Mouse (Mus musculus) lung, embryonic 15.5 days (tissue): Measurements from ENCODE around the gene Kif12. TPM values are rescaled to one million over a fixed set of nuclear protein-coding genes. Genes with fewer than 3 reads are reported as not detected.

Experiments
- ATAC-seq: fragments of 200-750 bp; cut with Nextera tagmentation; 2 replicates; pipeline ENCODE4 v1.8.0; 2017; ENCODE audit warnings: moderate number of reproducible peaks, borderline replicate concordance; ENCODE audit not compliant: low FRiP score, low TSS enrichment; ENCODE audit errors: extremely low read depth
- H3K27ac ChIP-seq: fragments of 300-500 bp; sonication (generic); 2 replicates; pipeline ENCODE4 v1.5.1; 2015; ENCODE audit warnings: moderate library complexity, mild to moderate bottlenecking, inconsistent platforms
- H3K27me3 ChIP-seq: fragments of 300-500 bp; sonication (generic); 2 replicates; pipeline ENCODE4 v1.6.1; 2015; ENCODE audit warnings: inconsistent platforms
- H3K36me3 ChIP-seq: fragments of 300-500 bp; sonication (generic); 2 replicates; pipeline ENCODE4 v1.6.1; 2015; ENCODE audit warnings: inconsistent platforms
- H3K4me1 ChIP-seq: fragments of 300-500 bp; sonication (generic); 2 replicates; pipeline ENCODE4 v1.6.1; 2015; ENCODE audit warnings: inconsistent platforms
- H3K4me2 ChIP-seq: fragments of 300-500 bp; sonication (generic); 2 replicates; pipeline ENCODE4 v1.6.1; 2015; ENCODE audit warnings: inconsistent platforms, mild to moderate bottlenecking, moderate library complexity
- H3K4me3 ChIP-seq: fragments of 300-500 bp; sonication (generic); 2 replicates; pipeline ENCODE4 v1.5.1; 2015; ENCODE audit warnings: mild to moderate bottlenecking, inconsistent platforms
- H3K9ac ChIP-seq: fragments of 300-500 bp; sonication (generic); 2 replicates; pipeline ENCODE4 v1.6.1; 2015; ENCODE audit warnings: inconsistent platforms
- H3K9me3 ChIP-seq: fragments of 300-500 bp; sonication (generic); 2 replicates; pipeline ENCODE4 v1.6.1; 2016; ENCODE audit warnings: inconsistent platforms
- WGBS: fragments of 180-500 bp; shearing (Covaris S2); methylation state at CpG from one replicate; pipeline ENCODE4 v1.1.7; 2015; 5-methylcytosine and 5-hydroxymethylcytosine counted together
- polyA plus RNA-seq: library from polyadenylated mRNA; unstranded; fragments of >200 nt; fragmentation: Nextera tagmentation; extraction: Ambion mirVana; gene quantifications from 2 replicates; pipeline ENCODE4 v1.2.1, GENCODE M21; 2015

The Kif12 gene
- polyA plus RNA-seq: 8.3 and 9.2 TPM in 2 replicates

GRCm38 (mm10) chr4:63171969-63172685 is at the start of gene Kif12:
Gene Kif12, minus strand, starts transcription at chr4:63172131.
- Histone ChIP-seq H3K4me3 (peak within 1 kb of the TSS; percentile 27), H3K27me3 (no peaks in the 10 kb centered on the region; the same call in 1 of the 2 replicates), H3K4me1 (0 out of 2 replicates have a peak, but pooled peaks cover 7% of the 10 kb centered on the region), H3K36me3 (no peaks in the 10 kb centered on the region), H3K27ac (peak within 1 kb of the TSS; percentile 78), H3K4me2 (peak within 1 kb of the TSS; percentile 49), H3K9me3 (no peaks in the 10 kb centered on the region), H3K9ac (no peak within 1 kb of the TSS; the same call in 1 of the 2 replicates)
- WGBS: 42% methylated on average over 4 of the region's 4 CpGs
- peak; percentile 67; the same call in 1 of the 2 replicates for ATAC-seq

DNA sequence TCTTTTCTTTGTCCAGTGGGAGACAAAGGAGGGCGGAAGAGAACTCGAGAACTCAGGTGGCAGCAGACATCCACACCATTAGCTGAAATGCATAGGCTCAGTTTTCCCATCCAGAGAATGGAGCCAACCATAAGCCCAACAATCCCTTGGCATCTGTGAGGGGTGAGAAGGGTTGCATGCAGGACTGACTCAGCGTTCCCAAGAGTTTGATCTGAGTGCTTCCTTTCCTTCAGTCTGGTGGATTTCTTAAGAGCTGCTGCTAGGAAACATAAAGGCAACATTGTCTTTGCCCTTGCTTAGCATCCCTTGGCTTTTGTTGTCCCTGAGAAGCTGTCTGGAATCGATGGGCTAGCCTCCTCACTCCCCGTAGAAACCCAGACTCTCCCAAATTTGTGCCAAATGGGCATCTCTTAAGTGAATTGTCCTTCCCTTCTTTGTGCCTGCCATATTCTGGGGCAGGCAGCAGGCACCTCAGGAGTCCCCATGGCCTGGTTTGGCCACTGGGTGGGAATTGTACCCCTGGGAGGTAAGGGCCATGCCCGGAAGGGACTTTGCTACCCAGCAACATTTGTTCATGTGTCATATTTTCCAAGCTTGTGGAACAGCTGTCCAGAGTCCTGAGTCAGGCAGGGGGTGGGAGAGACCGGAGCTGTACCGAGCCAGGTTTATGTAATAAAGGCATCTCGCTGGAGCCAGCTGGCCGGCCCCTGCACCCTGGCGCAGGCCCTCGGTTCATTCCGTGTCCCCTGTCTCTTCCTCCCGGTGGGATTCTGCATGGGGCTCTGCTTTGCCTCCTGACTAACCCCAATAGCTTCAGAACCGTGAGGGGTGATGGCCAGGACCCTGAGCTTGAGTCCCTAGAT is 49.4 kb upstream of the Kif12 start:
- H3K27me3 ChIP-seq: no peaks in the 10 kb centered on the region
- H3K36me3 ChIP-seq: peaks cover 22% of the 10 kb centered on the region
- peaks cover 32% of the 10 kb centered on the region for H3K4me1 ChIP-seq
- no peaks in the 10 kb centered on the region for H3K9me3 ChIP-seq
- H3K9ac ChIP-seq: no peak overlapping the region
- H3K4me2 ChIP-seq: no peak overlapping the region
- H3K4me3 ChIP-seq: no peak overlapping the region
- no peak for ATAC-seq
- 80% methylated on average over 15 of the region's 15 CpGs for WGBS
- no peak overlapping the region for H3K27ac ChIP-seq

DNA sequence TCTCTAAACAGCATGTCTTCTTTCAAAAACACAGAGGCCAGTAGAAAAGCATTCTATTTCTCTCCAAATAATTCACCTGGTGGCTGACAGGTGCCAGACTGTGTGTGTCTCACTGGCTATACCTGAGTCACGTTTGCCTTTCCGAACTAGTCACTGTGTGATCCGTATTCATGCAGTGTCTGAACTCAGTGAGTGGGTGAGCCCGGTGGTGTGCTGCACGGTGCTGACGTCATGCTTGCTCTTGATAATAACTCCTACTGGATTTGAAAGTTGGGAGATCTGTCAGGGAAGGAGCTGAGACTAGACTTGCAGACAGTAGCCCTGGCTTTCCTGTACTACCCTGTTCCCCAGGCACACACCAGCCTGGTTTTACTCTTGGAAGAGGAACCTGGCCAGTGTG is 47.7 kb upstream of the Kif12 start:
- Histone ChIP-seq H3K4me2 (no peak overlapping the region), H3K27me3 (peaks cover 4% of the 10 kb centered on the region), H3K4me1 (peaks cover 31% of the 10 kb centered on the region), H3K36me3 (peaks cover 14% of the 10 kb centered on the region), H3K9me3 (no peaks in the 10 kb centered on the region), H3K27ac (no peak overlapping the region), H3K9ac (no peak overlapping the region), H3K4me3 (no peak overlapping the region)
- WGBS: 70% methylated on average over 6 of the region's 6 CpGs
- ATAC-seq: no peak

- no peaks in the 10 kb centered on the region for H3K9me3 ChIP-seq
- WGBS: 80% methylated on average over 3 of the region's 3 CpGs
- no peak overlapping the region for H3K27ac ChIP-seq
- H3K9ac ChIP-seq: no peak overlapping the region
- ATAC-seq: no peak
- no peak overlapping the region for H3K4me3 ChIP-seq
- H3K36me3 ChIP-seq: peaks cover 8% of the 10 kb centered on the region; the same call in 1 of the 2 replicates
- peaks cover 37% of the 10 kb centered on the region for H3K4me1 ChIP-seq
- no peak overlapping the region for H3K4me2 ChIP-seq
- H3K27me3 ChIP-seq: peaks cover 10% of the 10 kb centered on the region
These were observed 47.1 kb upstream of the Kif12 start for GRCm38 (mm10) chr4:63219059-63219458.

GRCm38 (mm10) chr4:63217513-63217912 is 45.6 kb upstream of the Kif12 start:
- H3K4me3 ChIP-seq: peak overlapping the region; percentile 70
- H3K9me3 ChIP-seq: no peaks in the 10 kb centered on the region
- peak overlapping the region; percentile 86 for H3K4me2 ChIP-seq
- H3K4me1 ChIP-seq: peaks cover 48% of the 10 kb centered on the region
- H3K27ac ChIP-seq: no peak overlapping the region
- H3K27me3 ChIP-seq: peaks cover 23% of the 10 kb centered on the region
- no peak overlapping the region for H3K9ac ChIP-seq
- 59% methylated on average over 6 of the region's 6 CpGs for WGBS
- no peak for ATAC-seq
- 0 out of 2 replicates have a peak, but pooled peaks cover 3% of the 10 kb centered on the region for H3K36me3 ChIP-seq

- WGBS: 13% methylated on average over 9 of the region's 9 CpGs
- Histone ChIP-seq H3K4me1 (peaks cover 48% of the 10 kb centered on the region), H3K9me3 (no peaks in the 10 kb centered on the region), H3K4me3 (peak overlapping the region; percentile 70), H3K4me2 (peak overlapping the region; percentile 86), H3K36me3 (no peaks in the 10 kb centered on the region), H3K27me3 (peaks cover 31% of the 10 kb centered on the region), H3K9ac (peak overlapping the region; percentile 75), H3K27ac (peak overlapping the region; percentile 82)
- ATAC-seq: peak; percentile 64
These were observed 44.6 kb upstream of the Kif12 start for GRCm38 (mm10) chr4:63216566-63216965.

- peak overlapping the region; percentile 70 for H3K4me3 ChIP-seq
- H3K27ac ChIP-seq: peak overlapping the region; percentile 82
These were observed 44.1 kb upstream of the Kif12 start for GRCm38 (mm10) chr4:63215993-63216531.

GRCm38 (mm10) chr4:63215185-63215992 is 43.5 kb upstream of the Kif12 start:
- peak overlapping the region; percentile 86 for H3K4me2 ChIP-seq
- H3K4me1 ChIP-seq: peaks cover 48% of the 10 kb centered on the region
- peak overlapping the region; percentile 75 for H3K9ac ChIP-seq
- H3K27ac ChIP-seq: peak overlapping the region; percentile 82
- no peaks in the 10 kb centered on the region for H3K36me3 ChIP-seq
- WGBS: under 1% methylated on average over 68 of the region's 71 CpGs
- peaks cover 31% of the 10 kb centered on the region for H3K27me3 ChIP-seq
- H3K4me3 ChIP-seq: peak overlapping the region; percentile 70
- H3K9me3 ChIP-seq: no peaks in the 10 kb centered on the region
- peak; percentile 37; the same call in 1 of the 2 replicates for ATAC-seq

More at GRCm38 (mm10) chr4:63215993-63216531, 44.1 kb upstream of the Kif12 start:
- peak; percentile 50 for ATAC-seq
- H3K9me3 ChIP-seq: no peaks in the 10 kb centered on the region
- H3K36me3 ChIP-seq: no peaks in the 10 kb centered on the region
- peak overlapping the region; percentile 86 for H3K4me2 ChIP-seq
- H3K9ac ChIP-seq: peak overlapping the region; percentile 75
- WGBS: 2% methylated on average over 24 of the region's 24 CpGs
- peaks cover 48% of the 10 kb centered on the region for H3K4me1 ChIP-seq
- peaks cover 31% of the 10 kb centered on the region for H3K27me3 ChIP-seq

GRCm38 (mm10) chr4:63213907-63214621 is 42.1 kb upstream of the Kif12 start, which contains the start of gene Col27a1:
Gene Col27a1, plus strand, starts transcription at chr4:63214004.
- ATAC-seq: peak; percentile 40
- no peaks in the 10 kb centered on the region for H3K36me3 ChIP-seq
- H3K4me1 ChIP-seq: peaks cover 48% of the 10 kb centered on the region
- peak within 1 kb of the TSS; percentile 70 for H3K4me3 ChIP-seq
- H3K9me3 ChIP-seq: no peaks in the 10 kb centered on the region
- H3K9ac ChIP-seq: peak within 1 kb of the TSS; percentile 75
- H3K4me2 ChIP-seq: peak within 1 kb of the TSS; percentile 86
- under 1% methylated on average over 58 of the region's 61 CpGs for WGBS
- peak within 1 kb of the TSS; percentile 80 for H3K27ac ChIP-seq
- H3K27me3 ChIP-seq: peaks cover 31% of the 10 kb centered on the region

- no peak overlapping the region for H3K9ac ChIP-seq
- H3K4me3 ChIP-seq: no peak overlapping the region
- 32% methylated on average over 7 of the region's 7 CpGs for WGBS
- H3K4me2 ChIP-seq: no peak overlapping the region
- peaks cover 12% of the 10 kb centered on the region; the same call in 1 of the 2 replicates for H3K4me1 ChIP-seq
- H3K27ac ChIP-seq: no peak overlapping the region
- no peaks in the 10 kb centered on the region for H3K27me3 ChIP-seq
- no peaks in the 10 kb centered on the region for H3K9me3 ChIP-seq
- no peaks in the 10 kb centered on the region for H3K36me3 ChIP-seq
- no peak for ATAC-seq
These were observed 33.7 kb upstream of the Kif12 start for GRCm38 (mm10) chr4:63205583-63205982.
